Comparison of ENCODE assay signal across 11 mouse cellular contexts in genomic region chr8:34251934-34252333, GRCm38 (mm10).
"Had no signal": no experiment of that assay in that cellular context is flagged by ENCODE, and none has a peak within 500 bp of the region (broad histone marks: within the 10 kb centered on the region; RNA-seq: fewer than 3 reads in every experiment).

No protein-coding gene starts in this region.

- DNase-seq: kidney, adult 18-20 months; kidney, adult 9 months; kidney, postnatal 14 days; kidney, postnatal 4 days; liver; liver, embryonic 13.5 days; lung, adult 2 months; lung, postnatal 14 days; thymus, adult 2 months; thymus, postnatal 14 days; thymus, postnatal 4 days had no signal
